Mouse (Mus musculus): ENCODE measurements around the gene 4930562C15Rik. TPM values are rescaled to one million over a fixed set of nuclear protein-coding genes. Genes with fewer than 3 reads are reported as not detected.

Gene 4930562C15Rik
- polyA plus RNA-seq, 1 experiment from 2014 or later: 2.2 TPM

- H3K4me1 ChIP-seq (ENCODE audit: insufficient read depth, low read depth, low read length): no peaks in the 10 kb centered on the region
- H3K9me3 ChIP-seq (ENCODE audit: low read length): no peaks in the 10 kb centered on the region
- 41% methylated on average over 5 of the region's 5 CpGs for WGBS
- DNase-seq (ENCODE audit: low spot score) (peak; percentile 77), ATAC-seq (peak; percentile 77)
- TF ChIP-seq EP300 (IDR thresholded peaks at IDR 0.05) (no peak), CTCF (IDR thresholded peaks at IDR 0.05) (no peak)
- H3K4me3 ChIP-seq (ENCODE audit: low read depth, low read length): no peak overlapping the region
- no peak overlapping the region for H3K9ac ChIP-seq (replicated peaks; ENCODE audit: low read depth)
- no peak overlapping the region for H3K4me2 ChIP-seq (replicated peaks; ENCODE audit: low read depth, low read length)
- H3K27ac ChIP-seq (ENCODE audit: low read length): peak overlapping the region; percentile 68
- no peaks in the 10 kb centered on the region for H3K27me3 ChIP-seq (replicated peaks; ENCODE audit: insufficient read depth, low read length)
- H3K36me3 ChIP-seq (ENCODE audit: insufficient read depth, low read length): no peaks in the 10 kb centered on the region
Observed at GRCm38 (mm10) chr16:4850938-4851628, 15.9 kb downstream of the 4930562C15Rik start.

DNA sequence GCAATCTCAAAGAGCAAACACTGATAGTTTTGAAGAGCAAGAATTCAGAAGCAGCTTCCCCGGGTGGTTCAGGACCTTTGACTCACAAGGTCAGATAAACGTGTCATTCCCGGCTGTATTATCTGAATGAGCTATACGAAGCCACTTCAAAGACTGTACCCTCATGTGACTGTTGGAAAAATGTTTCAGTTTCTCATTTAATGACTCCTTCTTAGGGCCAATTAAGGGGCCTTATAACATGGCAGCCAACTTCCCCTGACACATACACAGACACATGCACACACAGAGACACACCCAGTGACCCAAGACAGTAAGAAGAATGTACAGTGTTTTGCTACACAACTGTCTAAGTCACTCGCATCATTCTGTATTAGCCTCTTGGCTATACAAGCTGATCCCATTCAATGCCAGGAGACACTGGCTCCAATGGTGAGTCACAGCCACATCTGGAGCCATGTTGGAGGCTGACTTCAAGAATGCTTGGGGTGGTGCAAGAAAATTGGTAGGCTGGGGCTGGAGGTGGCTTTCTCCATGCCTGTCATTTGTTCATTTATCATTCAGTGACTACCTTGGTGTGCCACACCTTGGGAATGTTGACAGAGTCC lies 19.9 kb downstream of the 4930562C15Rik start:
- Histone ChIP-seq H3K4me3 (ENCODE audit: low read depth, low read length) (no peak overlapping the region), H3K36me3 (ENCODE audit: insufficient read depth, low read length) (no peaks in the 10 kb centered on the region), H3K27me3 (replicated peaks; ENCODE audit: insufficient read depth, low read length) (no peaks in the 10 kb centered on the region), H3K4me2 (replicated peaks; ENCODE audit: low read depth, low read length) (no peak overlapping the region), H3K9ac (replicated peaks; ENCODE audit: low read depth) (no peak overlapping the region), H3K4me1 (ENCODE audit: insufficient read depth, low read depth, low read length) (no peaks in the 10 kb centered on the region), H3K27ac (ENCODE audit: low read length) (no peak overlapping the region), H3K9me3 (ENCODE audit: low read length) (no peaks in the 10 kb centered on the region)
- ATAC-seq: no peak
- TF ChIP-seq CTCF (IDR thresholded peaks at IDR 0.05) (no peak), EP300 (IDR thresholded peaks at IDR 0.05) (no peak)
- no peak for DNase-seq (ENCODE audit: low spot score)
- WGBS: 28% methylated on average over 5 of the region's 5 CpGs

DNA sequence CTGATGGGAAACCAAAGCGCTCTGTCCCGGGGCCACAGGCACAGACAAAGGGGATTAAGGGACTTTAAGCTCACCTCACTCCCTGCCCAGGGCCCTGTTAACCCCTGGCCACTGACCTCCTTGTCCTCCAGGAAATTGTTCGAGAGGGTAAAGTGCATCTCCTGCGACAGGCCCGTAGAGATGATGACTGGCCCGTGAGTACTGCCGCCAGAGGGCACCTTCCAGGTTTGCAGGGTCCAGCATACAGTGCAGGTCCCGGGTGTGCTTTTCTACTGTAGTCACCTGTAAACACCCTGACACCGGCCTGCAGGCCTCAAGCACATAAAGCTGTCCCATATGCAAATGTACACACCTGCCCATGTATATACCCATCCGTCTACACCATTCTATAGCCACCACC lies 26.2 kb downstream of the 4930562C15Rik start:
- DNase-seq (ENCODE audit: low spot score): peak; percentile 12
- Histone ChIP-seq H3K4me2 (replicated peaks; ENCODE audit: low read depth, low read length) (no peak overlapping the region), H3K36me3 (ENCODE audit: insufficient read depth, low read length) (no peaks in the 10 kb centered on the region), H3K27ac (ENCODE audit: low read length) (no peak overlapping the region), H3K4me1 (ENCODE audit: insufficient read depth, low read depth, low read length) (peaks cover 3% of the 10 kb centered on the region; the same call in 1 of the 2 replicates), H3K9me3 (ENCODE audit: low read length) (no peaks in the 10 kb centered on the region), H3K27me3 (replicated peaks; ENCODE audit: insufficient read depth, low read length) (no peaks in the 10 kb centered on the region), H3K4me3 (ENCODE audit: low read depth, low read length) (no peak overlapping the region), H3K9ac (replicated peaks; ENCODE audit: low read depth) (no peak overlapping the region)
- peak; percentile 23; the same call in 1 of the 2 replicates for ATAC-seq
- WGBS: 43% methylated on average over 10 of the region's 10 CpGs
- TF ChIP-seq CTCF (IDR thresholded peaks at IDR 0.05) (peak; percentile 59), EP300 (IDR thresholded peaks at IDR 0.05) (no peak)

DNA sequence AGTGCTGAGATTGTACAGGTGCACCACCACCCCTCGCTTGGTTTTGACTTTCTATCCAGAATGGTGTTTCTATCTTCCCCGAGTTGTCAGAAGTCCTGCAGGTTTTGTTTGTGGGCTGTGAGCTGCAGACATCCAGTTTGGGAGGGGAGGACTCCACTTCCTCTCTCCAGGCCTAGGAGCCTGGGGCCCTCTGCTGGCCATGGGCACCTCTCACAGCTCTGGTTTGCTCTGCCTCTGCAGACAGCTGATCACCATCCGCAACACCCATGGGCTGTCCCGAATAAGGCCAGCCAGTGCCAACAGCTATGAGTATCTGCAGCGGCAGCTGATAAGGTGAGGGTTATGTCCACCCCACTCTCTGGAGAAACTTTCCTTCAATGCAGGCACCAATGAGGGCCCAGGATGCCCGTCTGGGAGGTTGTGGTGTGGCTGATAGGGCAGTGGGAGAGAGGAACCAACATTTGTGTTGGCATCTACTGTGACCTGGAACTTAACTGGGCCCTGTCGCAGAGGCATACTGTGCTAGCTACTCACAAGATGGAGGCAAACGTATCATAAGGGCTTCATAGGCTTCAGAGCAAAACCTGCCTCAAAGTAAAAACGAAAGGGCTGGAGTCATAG lies 27.8 kb downstream of the 4930562C15Rik start:
- peak; percentile 95 for DNase-seq (ENCODE audit: low spot score)
- TF ChIP-seq CTCF (IDR thresholded peaks at IDR 0.05): peak; percentile 96
- no peak for TF ChIP-seq EP300 (IDR thresholded peaks at IDR 0.05)
- Histone ChIP-seq H3K9me3 (ENCODE audit: low read length) (no peaks in the 10 kb centered on the region), H3K4me3 (ENCODE audit: low read depth, low read length) (no peak overlapping the region), H3K27ac (ENCODE audit: low read length) (no peak overlapping the region), H3K9ac (replicated peaks; ENCODE audit: low read depth) (no peak overlapping the region), H3K36me3 (ENCODE audit: insufficient read depth, low read length) (no peaks in the 10 kb centered on the region), H3K27me3 (replicated peaks; ENCODE audit: insufficient read depth, low read length) (no peaks in the 10 kb centered on the region), H3K4me2 (replicated peaks; ENCODE audit: low read depth, low read length) (0 out of 2 replicates have a peak overlapping the region, but pooled peaks have one; percentile 3), H3K4me1 (ENCODE audit: insufficient read depth, low read depth, low read length) (peaks cover 3% of the 10 kb centered on the region; the same call in 1 of the 2 replicates)
- WGBS: 23% methylated on average over 9 of the region's 9 CpGs
- ATAC-seq: peak; percentile 93

DNA sequence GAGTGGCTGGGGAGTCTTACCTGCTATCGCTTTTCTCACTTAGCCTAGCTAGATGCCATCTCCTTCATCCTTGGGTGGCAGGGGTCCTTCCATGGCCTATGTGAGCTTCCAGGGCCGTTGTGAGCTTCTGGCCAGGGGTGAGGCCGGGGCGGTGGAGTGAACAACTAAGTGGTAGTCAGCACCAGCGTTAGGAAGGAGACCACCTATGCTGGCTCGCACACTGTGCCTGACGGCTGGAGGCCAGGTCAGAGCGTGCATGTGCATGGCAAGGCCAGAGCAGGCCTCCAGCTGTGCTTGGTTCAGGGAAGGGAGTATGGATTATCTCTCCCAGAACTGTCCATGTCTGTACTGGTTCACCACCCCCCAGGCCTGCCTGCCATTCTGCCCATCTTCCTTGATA lies 28.5 kb downstream of the 4930562C15Rik start:
- peaks cover under 1% of the 10 kb centered on the region; the same call in 1 of the 2 replicates for H3K36me3 ChIP-seq (ENCODE audit: insufficient read depth, low read length)
- H3K4me2 ChIP-seq (replicated peaks; ENCODE audit: low read depth, low read length): no peak overlapping the region
- H3K27me3 ChIP-seq (replicated peaks; ENCODE audit: insufficient read depth, low read length): no peaks in the 10 kb centered on the region
- H3K4me3 ChIP-seq (ENCODE audit: low read depth, low read length): no peak overlapping the region
- peaks cover 3% of the 10 kb centered on the region; the same call in 1 of the 2 replicates for H3K4me1 ChIP-seq (ENCODE audit: insufficient read depth, low read depth, low read length)
- no peak for ATAC-seq
- DNase-seq (ENCODE audit: low spot score): no peak
- no peak overlapping the region for H3K9ac ChIP-seq (replicated peaks; ENCODE audit: low read depth)
- no peak overlapping the region for H3K27ac ChIP-seq (ENCODE audit: low read length)
- no peaks in the 10 kb centered on the region for H3K9me3 ChIP-seq (ENCODE audit: low read length)
- TF ChIP-seq CTCF (IDR thresholded peaks at IDR 0.05) (no peak), EP300 (IDR thresholded peaks at IDR 0.05) (no peak)
- 85% methylated on average over 8 of the region's 8 CpGs for WGBS

DNA sequence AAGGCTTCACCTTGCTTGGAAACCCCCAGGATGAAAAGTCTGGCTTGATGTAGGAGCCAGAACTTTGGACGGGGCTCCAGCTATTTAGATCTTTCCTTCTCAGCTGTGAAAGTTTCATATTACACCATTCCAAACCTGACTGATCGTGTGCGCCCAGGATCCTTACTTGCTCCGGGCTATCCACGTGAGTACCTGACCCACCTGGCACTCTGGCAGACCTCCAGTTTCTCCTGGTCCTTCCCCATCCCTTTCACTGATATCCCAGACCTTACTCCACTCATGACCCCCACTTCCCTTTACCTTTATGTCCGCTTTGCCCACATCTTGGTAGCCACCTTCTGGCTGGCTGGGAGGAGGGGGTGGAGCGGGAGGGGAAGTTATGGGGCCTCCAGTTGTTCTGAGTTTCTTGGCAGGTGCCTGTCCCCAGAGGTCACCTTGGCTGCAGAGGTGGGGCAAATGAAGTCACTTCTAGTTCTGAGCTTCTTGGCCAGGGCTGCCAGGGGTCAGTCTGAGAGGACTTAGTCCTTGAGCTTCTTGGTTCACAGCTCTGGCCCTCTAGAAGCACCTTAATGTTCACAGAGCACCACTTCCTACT lies 31.0 kb downstream of the 4930562C15Rik start:
- no peaks in the 10 kb centered on the region for H3K27me3 ChIP-seq (replicated peaks; ENCODE audit: insufficient read depth, low read length)
- no peak overlapping the region for H3K4me2 ChIP-seq (replicated peaks; ENCODE audit: low read depth, low read length)
- no peak overlapping the region for H3K27ac ChIP-seq (ENCODE audit: low read length)
- WGBS: 46% methylated on average over 7 of the region's 7 CpGs
- no peaks in the 10 kb centered on the region for H3K9me3 ChIP-seq (ENCODE audit: low read length)
- no peak overlapping the region for H3K9ac ChIP-seq (replicated peaks; ENCODE audit: low read depth)
- DNase-seq (ENCODE audit: low spot score) (no peak), ATAC-seq (no peak)
- no peak overlapping the region for H3K4me3 ChIP-seq (ENCODE audit: low read depth, low read length)
- TF ChIP-seq EP300 (IDR thresholded peaks at IDR 0.05): no peak
- no peak for TF ChIP-seq CTCF (IDR thresholded peaks at IDR 0.05)
- H3K4me1 ChIP-seq (ENCODE audit: insufficient read depth, low read depth, low read length): peaks cover 3% of the 10 kb centered on the region; the same call in 1 of the 2 replicates
- H3K36me3 ChIP-seq (ENCODE audit: insufficient read depth, low read length): peaks cover 7% of the 10 kb centered on the region; the same call in 1 of the 2 replicates

Measured in lung, postnatal 0 days (tissue).